Mouse (Mus musculus) left cerebral cortex, postnatal 4 days (tissue): ENCODE results near the gene Nectin4. TPM values are rescaled to one million over a fixed set of nuclear protein-coding genes. Genes with fewer than 3 reads are reported as not detected.

Experiments used
- DNase-seq: peaks from one replicate; pipeline ENCODE4 v3.0.0-alpha.2; 2022
- intact Hi-C: fragments of 180-260 bp; cut with DNase I; formaldehyde crosslinking; loops from one replicate; pipeline ENCODE4 v1.15.1; 2025
- total RNA-seq, 2 experiments: library from RNA; stranded (reverse); gene quantifications; 2 replicates each; pipeline ENCODE4 v1.2.3; 2021

Nectin4 gene
- total RNA-seq, 2 experiments from 2014 or later = 0.88 to 1.2 TPM

GRCm38 (mm10) chr1:171358421-171358820 lies 11.5 kb upstream of the Nectin4 start:
- no peak for DNase-seq

GRCm38 (mm10) chr1:171360253-171360652 lies 9.6 kb upstream of the Nectin4 start:
- intact Hi-C loops = loop anchor here (5.0 kb wide), 1 partner anchor 117 kb away; no protein-coding TSS in a partner anchor
- peak; percentile 33 for DNase-seq

More at GRCm38 (mm10) chr1:171358421-171358820, 11.5 kb upstream of the Nectin4 start:
- intact Hi-C loops = no loop called here

- intact Hi-C loops = loop anchor here (5.0 kb wide), 1 partner anchor 117 kb away; no protein-coding TSS in a partner anchor
- DNase-seq = peak; percentile 94
These were observed 9.2 kb upstream of the Nectin4 start, which contains the start of gene Klhdc9 for GRCm38 (mm10) chr1:171360656-171361055. Klhdc9 (minus strand) TSS chr1:171360798.

- intact Hi-C loops = loop anchor here (5.0 kb wide), 1 partner anchor 116 kb away; no protein-coding TSS in a partner anchor
- peak; percentile 68 for DNase-seq
These were observed 8.5 kb upstream of the Nectin4 start for GRCm38 (mm10) chr1:171361106-171362103.

- intact Hi-C loops = no loop called here
- DNase-seq = no peak
These were observed 4.0 kb upstream of the Nectin4 start for GRCm38 (mm10) chr1:171365934-171366333.

GRCm38 (mm10) chr1:171372880-171373279 lies 3.0 kb downstream of the Nectin4 start:
- no peak for DNase-seq
- intact Hi-C loops = no loop called here

GRCm38 (mm10) chr1:171373946-171374345 lies 4.0 kb downstream of the Nectin4 start:
- no peak for DNase-seq
- intact Hi-C loops = no loop called here

GRCm38 (mm10) chr1:171375646-171376097 lies 5.8 kb downstream of the Nectin4 start:
- intact Hi-C loops = no loop called here

GRCm38 (mm10) chr1:171378298-171378697 lies 8.4 kb downstream of the Nectin4 start:
- DNase-seq = no peak
- intact Hi-C loops = no loop called here

More at GRCm38 (mm10) chr1:171375646-171376097, 5.8 kb downstream of the Nectin4 start:
- no peak for DNase-seq

GRCm38 (mm10) chr1:171379935-171380599 lies 10.2 kb downstream of the Nectin4 start:
- intact Hi-C loops = no loop called here
- peak; percentile 82 for DNase-seq

- intact Hi-C loops = no loop called here
- no peak for DNase-seq
These were observed 12.3 kb downstream of the Nectin4 start for GRCm38 (mm10) chr1:171382096-171382620.

- intact Hi-C loops = no loop called here
- DNase-seq = no peak
These were observed 14.5 kb downstream of the Nectin4 start for GRCm38 (mm10) chr1:171384361-171384760.

GRCm38 (mm10) chr1:171385171-171385570 lies 15.3 kb downstream of the Nectin4 start:
- intact Hi-C loops = no loop called here
- no peak for DNase-seq

GRCm38 (mm10) chr1:171387099-171387498 lies 17.2 kb downstream of the Nectin4 start:
- intact Hi-C loops = no loop called here
- DNase-seq = peak; percentile 41

- intact Hi-C loops = no loop called here
- no peak for DNase-seq
These were observed 18.6 kb downstream of the Nectin4 start, which contains the start of gene Arhgap30 for GRCm38 (mm10) chr1:171388376-171389102. Arhgap30 (plus strand) TSS chr1:171388954.

GRCm38 (mm10) chr1:171390101-171390500 lies 20.2 kb downstream of the Nectin4 start:
- no peak for DNase-seq
- intact Hi-C loops = no loop called here

GRCm38 (mm10) chr1:171401821-171402220 lies 31.9 kb downstream of the Nectin4 start:
- intact Hi-C loops = no loop called here
- no peak for DNase-seq

- intact Hi-C loops = no loop called here
- no peak for DNase-seq
These were observed 33.1 kb downstream of the Nectin4 start for GRCm38 (mm10) chr1:171402991-171403390.

GRCm38 (mm10) chr1:171407263-171407662 lies 37.4 kb downstream of the Nectin4 start:
- no peak for DNase-seq
- intact Hi-C loops = no loop called here

GRCm38 (mm10) chr1:171410231-171410630 lies 40.3 kb downstream of the Nectin4 start:
- intact Hi-C loops = no loop called here
- DNase-seq = no peak
